Mouse (Mus musculus) urinary bladder, postnatal 36 days (tissue): Measurements from ENCODE around the gene Erp27.
A peak's percentile ranks its signal among the peaks of the same experiment; 100 is the strongest.

ENCODE experiments used
- DNase-seq, 2 experiments: peaks; one replicate each; pipeline ENCODE4 v3.0.0; 2022; ENCODE audit warnings: low spot score in 2 of 2, mixed read lengths in 1 of 2

Erp27 gene

GRCm38 (mm10) chr6:136865360-136865759, 56.6 kb downstream of the Erp27 start:
- no peak for DNase-seq

- DNase-seq, result no peak
These were observed 61.0 kb downstream of the Erp27 start for GRCm38 (mm10) chr6:136861020-136861419.

- no peak for DNase-seq
These were observed 63.6 kb downstream of the Erp27 start for GRCm38 (mm10) chr6:136858420-136858819.

GRCm38 (mm10) chr6:136857873-136858260, 64.1 kb downstream of the Erp27 start:
- DNase-seq, result peak; percentile 18 to 39
